Mouse (Mus musculus) urinary bladder, postnatal 14 days (tissue): ENCODE results near the gene Lrsam1.

ENCODE experiments used
- DNase-seq: peaks from one replicate; pipeline ENCODE4 v3.0.0; 2021; ENCODE audit warnings: low spot score

Lrsam1 gene

GRCm38 (mm10) chr2:32926330-32927075, 34.9 kb downstream of the Lrsam1 start:
- DNase-seq: no peak

GRCm38 (mm10) chr2:32924306-32924844, 37.0 kb downstream of the Lrsam1 start:
- no peak for DNase-seq

GRCm38 (mm10) chr2:32923551-32924250, 37.7 kb downstream of the Lrsam1 start:
- no peak for DNase-seq

- DNase-seq: no peak
Observed at GRCm38 (mm10) chr2:32922564-32922963, 38.9 kb downstream of the Lrsam1 start.

GRCm38 (mm10) chr2:32921801-32922380, 39.5 kb downstream of the Lrsam1 start:
- no peak for DNase-seq

- DNase-seq: no peak
Observed at GRCm38 (mm10) chr2:32921235-32921634, 40.2 kb downstream of the Lrsam1 start.

GRCm38 (mm10) chr2:32918391-32918790, 43.0 kb downstream of the Lrsam1 start:
- DNase-seq: no peak

GRCm38 (mm10) chr2:32917526-32917925, 43.9 kb downstream of the Lrsam1 start:
- DNase-seq: peak; percentile 65

GRCm38 (mm10) chr2:32914896-32915295, 46.5 kb downstream of the Lrsam1 start:
- DNase-seq: peak; percentile 64

- peak; percentile 55 for DNase-seq
Observed at GRCm38 (mm10) chr2:32914362-32914761, 47.1 kb downstream of the Lrsam1 start.

- peak; percentile 85 for DNase-seq
Observed at GRCm38 (mm10) chr2:32912210-32912804, 49.1 kb downstream of the Lrsam1 start.

- no peak for DNase-seq
Observed at GRCm38 (mm10) chr2:32911639-32912182, 49.7 kb downstream of the Lrsam1 start.

GRCm38 (mm10) chr2:32908796-32909195, 52.6 kb downstream of the Lrsam1 start:
- no peak for DNase-seq

GRCm38 (mm10) chr2:32908272-32908671, 53.1 kb downstream of the Lrsam1 start:
- no peak for DNase-seq

- DNase-seq: no peak
Observed at GRCm38 (mm10) chr2:32907442-32907841, 54.0 kb downstream of the Lrsam1 start.

GRCm38 (mm10) chr2:32905297-32905696, 56.1 kb downstream of the Lrsam1 start:
- DNase-seq: no peak

- peak; percentile 46 for DNase-seq
Observed at GRCm38 (mm10) chr2:32904637-32905036, 56.8 kb downstream of the Lrsam1 start.

GRCm38 (mm10) chr2:32903470-32903869, 57.9 kb downstream of the Lrsam1 start:
- no peak for DNase-seq

GRCm38 (mm10) chr2:32902126-32902525, 59.3 kb downstream of the Lrsam1 start:
- no peak for DNase-seq

GRCm38 (mm10) chr2:32898983-32899382, 62.4 kb downstream of the Lrsam1 start:
- DNase-seq: peak; percentile 88

GRCm38 (mm10) chr2:32896507-32897147, 64.8 kb downstream of the Lrsam1 start:
- no peak for DNase-seq
